Mouse (Mus musculus): ENCODE measurements around the gene Fasl. TPM values are rescaled to one million over a fixed set of nuclear protein-coding genes. Genes with fewer than 3 reads are reported as not detected.

Fasl gene
- 0.45 to 0.54 TPM in 2 of 4 replicates, not detected in the others for total RNA-seq (2023; ENCODE audit: inconsistent age)

GRCm38 (mm10) chr1:161788339-161788738 is at the start of gene Fasl:
Gene Fasl (minus strand): TSS chr1:161788495.

Other genes with a start within 250 kb of the Fasl start
- 109 to 169 TPM (median 154 TPM) in 4 replicates for gene Suco, start 88.2 kb upstream of the Fasl start, total RNA-seq (2023; ENCODE audit: inconsistent age)
- gene Pigc, start 180.7 kb upstream of the Fasl start, total RNA-seq (2023; ENCODE audit: inconsistent age) = 13.7 to 19.3 TPM (median 15.1 TPM) in 4 replicates
- gene 4930558K02Rik, start 191.1 kb upstream of the Fasl start, total RNA-seq (2023; ENCODE audit: inconsistent age) = not detected in 4 replicates